Mouse (Mus musculus) spleen, adult 2 months (tissue): ENCODE measurements around the gene Pcgf2. TPM values are rescaled to one million over a fixed set of nuclear protein-coding genes. Genes with fewer than 3 reads are reported as not detected.

Experiments used
- DNase-seq, 2 experiments: peaks; one replicate each; pipeline versions ENCODE4 v3.0.0 to v3.0.0-alpha.2; 2012 to 2021; ENCODE audit warnings: low spot score in 2 of 2, low read depth in 1 of 2
- H3K27ac ChIP-seq: fragments of 200-500 bp; 2 replicates; pipeline ENCODE4 v1.5.1; 2012; ENCODE audit warnings: low read length, inconsistent platforms; ENCODE audit not compliant: insufficient read depth
- H3K27me3 ChIP-seq: fragments of 200-500 bp; 2 replicates; pipeline ENCODE4 v1.6.1; 2012; ENCODE audit warnings: mild to moderate bottlenecking, moderate library complexity, low read length, inconsistent platforms; ENCODE audit not compliant: control insufficient read depth, insufficient read depth
- H3K36me3 ChIP-seq: fragments of 200-500 bp; 2 replicates; pipeline ENCODE4 v1.6.1; 2012; ENCODE audit warnings: mild to moderate bottlenecking, low read length, inconsistent platforms; ENCODE audit not compliant: control insufficient read depth, insufficient read depth
- H3K4me1 ChIP-seq: fragments of 200-500 bp; 2 replicates; pipeline ENCODE4 v1.6.1; 2011; ENCODE audit warnings: inconsistent platforms; ENCODE audit not compliant: control insufficient read depth, insufficient read depth, insufficient read length
- H3K4me3 ChIP-seq: fragments of 200-500 bp; 2 replicates; pipeline ENCODE4 v1.5.1; 2011; ENCODE audit warnings: mild to moderate bottlenecking, inconsistent platforms; ENCODE audit not compliant: insufficient read depth, insufficient read length; ENCODE audit errors: extremely low read depth
- CTCF ChIP-seq: fragments of 200-500 bp; IDR thresholded peaks from 2 replicates; pipeline ENCODE4 v1.5.1; 2011; ENCODE audit warnings: mild to moderate bottlenecking, inconsistent platforms; ENCODE audit not compliant: insufficient read depth, insufficient read length, insufficient replicate concordance; ENCODE audit errors: extremely low read depth
- POLR2A ChIP-seq: fragments of 200-500 bp; IDR thresholded peaks from 2 replicates; pipeline ENCODE4 v1.6.1; 2011; ENCODE audit warnings: low read depth, low read length, inconsistent platforms
- WGBS: fragments of 180-500 bp; shearing (Covaris S2); methylation state at CpG from one replicate; pipeline ENCODE4 v1.1.7; 2018; 5-methylcytosine and 5-hydroxymethylcytosine counted together
- polyA plus RNA-seq: library from polyadenylated mRNA; depleted of rRNA; stranded (reverse); fragments of >200 nt; gene quantifications from 2 replicates; pipeline ENCODE4 v1.2.3, GENCODE M21; 2012

Pcgf2 gene
- polyA plus RNA-seq, 1 experiment = 10.0 TPM

GRCm38 (mm10) chr11:97685613-97686321 is 14.5 kb downstream of the Pcgf2 start, which contains the start of gene Cisd3:
TSS of gene Cisd3 (plus strand) at chr11:97685826.
- 2% methylated on average over 43 of the region's 43 CpGs for WGBS
- peak; percentile 61 to 93 for DNase-seq
- Histone ChIP-seq H3K4me3 (peak within 1 kb of the TSS; percentile 55; the same call in 1 of the 2 replicates), H3K27me3 (no peaks in the 10 kb centered on the region), H3K4me1 (peaks cover 21% of the 10 kb centered on the region), H3K27ac (peak within 1 kb of the TSS; percentile 97), H3K36me3 (peaks cover 9% of the 10 kb centered on the region)
- peak; percentile 72 for TF ChIP-seq POLR2A
- TF ChIP-seq CTCF = no peak

GRCm38 (mm10) chr11:97684766-97685165 is 15.5 kb downstream of the Pcgf2 start:
- H3K27me3 ChIP-seq = no peaks in the 10 kb centered on the region
- TF ChIP-seq CTCF (no peak), POLR2A (no peak)
- H3K4me1 ChIP-seq = peaks cover 21% of the 10 kb centered on the region
- WGBS = 66% methylated on average over 7 of the region's 7 CpGs
- peak overlapping the region; percentile 97 for H3K27ac ChIP-seq
- H3K4me3 ChIP-seq = peak overlapping the region; percentile 55; the same call in 1 of the 2 replicates
- H3K36me3 ChIP-seq = peaks cover 17% of the 10 kb centered on the region
- DNase-seq = no peak

DNA sequence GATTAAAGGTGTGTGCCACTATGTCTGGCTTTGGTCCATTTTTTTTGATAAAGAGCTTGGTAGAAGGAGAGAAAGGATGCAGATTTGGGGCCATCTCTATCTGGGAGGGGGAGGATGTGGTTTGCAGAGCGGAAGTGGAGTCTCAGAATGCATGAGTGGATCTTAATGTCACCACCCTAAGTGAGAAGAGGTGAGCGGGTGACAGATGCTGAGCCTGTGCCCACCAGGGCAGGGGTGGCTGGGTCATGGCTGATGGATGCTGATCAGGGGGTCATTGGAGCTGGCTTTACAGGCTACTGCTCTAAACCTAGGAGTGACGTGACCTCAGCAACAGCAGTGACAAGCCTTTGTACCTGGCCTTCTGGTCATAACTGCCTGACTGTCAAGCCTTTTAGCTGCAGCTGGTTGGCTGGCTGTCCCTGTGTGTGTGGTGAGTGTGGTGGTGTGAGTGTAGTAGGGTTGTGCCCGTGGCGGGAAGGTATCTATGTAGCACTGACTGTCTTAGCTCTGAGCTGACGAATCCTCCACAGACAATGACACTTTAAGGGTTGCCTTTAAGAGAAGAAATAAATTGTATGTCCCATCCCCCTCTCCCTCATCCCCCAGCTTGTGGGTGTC is 16.1 kb downstream of the Pcgf2 start:
- peak; percentile 79 to 80 for DNase-seq
- Histone ChIP-seq H3K4me1 (peaks cover 21% of the 10 kb centered on the region), H3K4me3 (peak overlapping the region; percentile 55), H3K27me3 (no peaks in the 10 kb centered on the region), H3K36me3 (peaks cover 22% of the 10 kb centered on the region), H3K27ac (peak overlapping the region; percentile 97)
- 10% methylated on average over 6 of the region's 6 CpGs for WGBS
- no peak for TF ChIP-seq CTCF
- TF ChIP-seq POLR2A = peak; percentile 39

DNA sequence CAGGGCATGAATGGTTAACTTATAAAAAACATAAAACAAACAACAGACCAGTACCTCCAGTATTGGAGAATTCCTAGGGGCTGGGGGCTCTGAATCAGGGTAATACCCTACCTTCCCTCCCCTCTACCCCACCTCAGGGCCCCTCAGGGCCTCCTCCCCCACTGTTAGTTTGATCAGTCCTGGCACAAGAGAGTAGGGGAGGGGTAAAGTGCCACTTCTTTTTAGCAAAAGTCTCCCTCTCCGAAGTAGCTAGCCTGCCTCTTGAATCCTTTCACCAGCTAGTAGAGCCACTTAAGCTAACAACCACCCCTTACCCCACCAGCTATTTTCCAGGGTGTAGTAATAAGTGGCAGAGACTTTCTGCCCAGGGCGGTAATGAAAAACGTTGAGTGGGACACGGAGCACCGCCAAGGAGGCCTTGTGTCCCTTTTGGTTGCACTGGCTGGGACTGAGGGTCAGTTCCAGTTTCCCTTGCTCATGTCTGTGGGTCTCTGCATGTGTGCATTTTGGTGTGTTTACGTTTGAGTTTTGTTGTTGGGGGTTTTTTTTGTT is 17.7 kb downstream of the Pcgf2 start:
- no peak for DNase-seq
- Histone ChIP-seq H3K27ac (peak overlapping the region; percentile 15), H3K36me3 (peaks cover 36% of the 10 kb centered on the region), H3K4me3 (no peak overlapping the region), H3K4me1 (peaks cover 21% of the 10 kb centered on the region), H3K27me3 (no peaks in the 10 kb centered on the region)
- 85% methylated on average over 6 of the region's 6 CpGs for WGBS
- TF ChIP-seq CTCF (no peak), POLR2A (no peak)

GRCm38 (mm10) chr11:97680430-97680829 is 19.9 kb downstream of the Pcgf2 start:
- 90% methylated on average over 12 of the region's 12 CpGs for WGBS
- peaks cover 52% of the 10 kb centered on the region for H3K36me3 ChIP-seq
- DNase-seq = no peak
- no peak overlapping the region for H3K27ac ChIP-seq
- H3K27me3 ChIP-seq = no peaks in the 10 kb centered on the region
- peaks cover 17% of the 10 kb centered on the region; the same call in 1 of the 2 replicates for H3K4me1 ChIP-seq
- TF ChIP-seq CTCF (no peak), POLR2A (no peak)
- H3K4me3 ChIP-seq = no peak overlapping the region

DNA sequence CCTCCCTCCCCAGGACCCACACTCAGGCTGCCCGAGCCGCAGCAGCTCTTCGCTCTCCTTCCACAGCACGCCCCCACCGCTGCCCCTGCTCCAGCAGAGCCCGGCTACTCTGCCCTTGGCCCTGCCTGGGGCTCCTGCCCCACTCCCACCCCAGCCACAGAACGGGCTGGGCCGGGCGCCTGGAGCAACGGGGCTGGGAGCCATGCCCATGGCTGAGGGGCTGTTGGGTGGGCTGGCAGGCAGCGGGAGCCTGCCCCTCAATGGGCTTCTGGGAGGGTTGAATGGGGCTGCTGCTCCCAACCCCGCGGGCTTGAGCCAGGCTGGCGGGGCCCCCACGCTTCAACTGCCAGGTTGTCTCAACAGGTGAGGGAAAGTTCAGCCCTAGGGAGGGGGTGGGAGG is 22.0 kb downstream of the Pcgf2 start:
- DNase-seq = no peak
- Histone ChIP-seq H3K27me3 (no peaks in the 10 kb centered on the region), H3K4me3 (no peak overlapping the region), H3K36me3 (peaks cover 71% of the 10 kb centered on the region), H3K4me1 (peaks cover 2% of the 10 kb centered on the region; the same call in 1 of the 2 replicates), H3K27ac (no peak overlapping the region)
- WGBS = 95% methylated on average over 15 of the region's 15 CpGs
- TF ChIP-seq POLR2A (no peak), CTCF (no peak)
